Mouse (Mus musculus) liver, postnatal 0 days (tissue): ENCODE results near the gene Fdxacb1. TPM values are rescaled to one million over a fixed set of nuclear protein-coding genes. Genes with fewer than 3 reads are reported as not detected.

Source experiments
- ATAC-seq: fragments of 200-750 bp; cut with Nextera tagmentation; 2 replicates; pipeline ENCODE4 v1.8.0; 2017; ENCODE audit warnings: mild to moderate bottlenecking, moderate library complexity
- DNase-seq: peaks from one replicate; pipeline ENCODE4 v3.0.0-alpha.2; 2016
- H3K27ac ChIP-seq: fragments of 300-500 bp; sonication (generic); 2 replicates; pipeline ENCODE4 v1.5.1; 2014; ENCODE audit warnings: antibody characterized with exemption, moderate library complexity, mild to moderate bottlenecking, low read depth
- H3K27me3 ChIP-seq: fragments of 300-500 bp; sonication (generic); 2 replicates; pipeline ENCODE4 v1.6.1; 2014; ENCODE audit warnings: low read length, control low read depth, mixed read lengths; ENCODE audit not compliant: insufficient read depth
- H3K36me3 ChIP-seq: fragments of 300-500 bp; sonication (generic); replicated peaks from 2 replicates; pipeline ENCODE4 v1.6.1; 2014; ENCODE audit warnings: mild to moderate bottlenecking, control low read depth, low read length, moderate library complexity, mixed read lengths; ENCODE audit not compliant: insufficient read depth
- H3K4me1 ChIP-seq: fragments of 300-500 bp; sonication (generic); 2 replicates; pipeline ENCODE4 v1.6.1; 2014; ENCODE audit warnings: antibody characterized with exemption, mild to moderate bottlenecking, control low read depth; ENCODE audit not compliant: insufficient read depth
- H3K4me2 ChIP-seq: fragments of 300-500 bp; sonication (generic); 2 replicates; pipeline ENCODE4 v1.6.1; 2014; ENCODE audit warnings: low read depth, mild to moderate bottlenecking, low read length, moderate library complexity, mixed read lengths
- H3K4me3 ChIP-seq: fragments of 300-500 bp; sonication (generic); 2 replicates; pipeline ENCODE4 v1.5.1; 2014; ENCODE audit warnings: low read depth, low read length
- H3K9ac ChIP-seq: fragments of 300-500 bp; sonication (generic); replicated peaks from 2 replicates; pipeline ENCODE4 v1.6.1; 2014; ENCODE audit warnings: mild to moderate bottlenecking, moderate library complexity
- H3K9me3 ChIP-seq: fragments of 300-500 bp; sonication (generic); 2 replicates; pipeline ENCODE4 v1.6.1; 2016; ENCODE audit warnings: mild to moderate bottlenecking, control low read depth, low read length, mixed read lengths
- CTCF ChIP-seq: sonication (generic); IDR thresholded peaks from 2 replicates; pipeline ENCODE4 v1.5.1; 2016; ENCODE audit warnings: antibody characterized with exemption, low read depth
- EP300 ChIP-seq: IDR thresholded peaks from 2 replicates; pipeline ENCODE4 v1.6.1; 2016; ENCODE audit warnings: antibody characterized with exemption, low read depth, mild to moderate bottlenecking
- WGBS: fragments of 180-500 bp; shearing (Covaris S2); extraction: QIAGEN DNeasy Blood & Tissue Kit; methylation state at CpG from one replicate; pipeline ENCODE4 v1.1.7; 2014; ENCODE audit not compliant: insufficient replicate concordance; 5-methylcytosine and 5-hydroxymethylcytosine counted together
- polyA plus RNA-seq: library from polyadenylated mRNA; unstranded; fragments of >200 nt; fragmentation: Nextera tagmentation; extraction: Ambion mirVana; gene quantifications from 2 replicates; pipeline ENCODE4 v1.2.1, GENCODE M21; 2015

The Fdxacb1 gene
- polyA plus RNA-seq, 1 experiment from 2014 or later, result 6.6 TPM

GRCm38 (mm10) chr9:50724661-50725330 is 43.2 kb upstream of the Fdxacb1 start:
- H3K27me3 ChIP-seq, result peaks cover 14% of the 10 kb centered on the region

GRCm38 (mm10) chr9:50725921-50726590 is 42.0 kb upstream of the Fdxacb1 start:
- ATAC-seq (no peak), DNase-seq (no peak)
- 71% methylated on average over 8 of the region's 8 CpGs for WGBS
- H3K9me3 ChIP-seq, result no peaks in the 10 kb centered on the region
- no peak overlapping the region for H3K27ac ChIP-seq
- H3K4me3 ChIP-seq, result no peak overlapping the region
- no peak overlapping the region for H3K4me2 ChIP-seq
- no peak for TF ChIP-seq EP300
- peaks cover 11% of the 10 kb centered on the region for H3K4me1 ChIP-seq
- H3K36me3 ChIP-seq, result no peaks in the 10 kb centered on the region
- no peak overlapping the region for H3K9ac ChIP-seq
- peaks cover 14% of the 10 kb centered on the region for H3K27me3 ChIP-seq

More at GRCm38 (mm10) chr9:50724661-50725330, 43.2 kb upstream of the Fdxacb1 start:
- Histone ChIP-seq H3K4me2 (no peak overlapping the region), H3K4me1 (peaks cover 11% of the 10 kb centered on the region), H3K4me3 (no peak overlapping the region), H3K9ac (no peak overlapping the region), H3K27ac (no peak overlapping the region), H3K36me3 (no peaks in the 10 kb centered on the region), H3K9me3 (no peaks in the 10 kb centered on the region)
- TF ChIP-seq EP300, result no peak
- no peak for TF ChIP-seq CTCF
- WGBS, result 49% methylated on average over 3 of the region's 3 CpGs
- DNase-seq (no peak), ATAC-seq (peak; percentile 72)

GRCm38 (mm10) chr9:50727171-50727924 is 40.7 kb upstream of the Fdxacb1 start:
- WGBS, result 17% methylated on average over 30 of the region's 30 CpGs
- Histone ChIP-seq H3K27me3 (peaks cover 14% of the 10 kb centered on the region), H3K36me3 (no peaks in the 10 kb centered on the region), H3K4me3 (peak overlapping the region; percentile 48), H3K4me2 (peak overlapping the region; percentile 84), H3K9me3 (no peaks in the 10 kb centered on the region), H3K9ac (peak overlapping the region; percentile 41; the same call in 1 of the 2 replicates), H3K27ac (no peak overlapping the region), H3K4me1 (peaks cover 11% of the 10 kb centered on the region)
- TF ChIP-seq EP300 (no peak), CTCF (no peak)
- ATAC-seq, result no peak
- no peak for DNase-seq

GRCm38 (mm10) chr9:50727925-50728651 is 39.9 kb upstream of the Fdxacb1 start:
- TF ChIP-seq CTCF, result no peak
- TF ChIP-seq EP300, result no peak
- under 1% methylated on average over 45 of the region's 45 CpGs for WGBS
- Histone ChIP-seq H3K27me3 (peaks cover 14% of the 10 kb centered on the region), H3K9me3 (no peaks in the 10 kb centered on the region), H3K4me2 (peak overlapping the region; percentile 84), H3K9ac (peak overlapping the region; percentile 41; the same call in 1 of the 2 replicates), H3K4me1 (peaks cover 11% of the 10 kb centered on the region), H3K36me3 (no peaks in the 10 kb centered on the region), H3K27ac (no peak overlapping the region), H3K4me3 (peak overlapping the region; percentile 48)
- DNase-seq, result peak; percentile 52
- ATAC-seq, result peak; percentile 64

- ATAC-seq (no peak), DNase-seq (no peak)
- Histone ChIP-seq H3K4me2 (no peak overlapping the region), H3K27ac (no peak overlapping the region), H3K9ac (no peak overlapping the region), H3K36me3 (no peaks in the 10 kb centered on the region), H3K4me3 (no peak overlapping the region), H3K9me3 (no peaks in the 10 kb centered on the region), H3K4me1 (peaks cover 7% of the 10 kb centered on the region), H3K27me3 (peaks cover 14% of the 10 kb centered on the region)
- WGBS, result 25% methylated on average over 4 of the region's 4 CpGs
- TF ChIP-seq EP300, result no peak
- TF ChIP-seq CTCF, result no peak
These were observed 38.4 kb upstream of the Fdxacb1 start for GRCm38 (mm10) chr9:50729600-50729999.
